Mouse (Mus musculus): Measurements from ENCODE around the gene Cpsf6.

- TF ChIP-seq POLR2A (IDR thresholded peaks at IDR 0.05; ENCODE audit: borderline replicate concordance, extremely low read depth, insufficient read depth, insufficient read length, poor library complexity, severe bottlenecking) (no peak), CTCF (IDR thresholded peaks at IDR 0.05; ENCODE audit: borderline replicate concordance, extremely low read depth, insufficient read depth, insufficient read length) (no peak)
Measured at GRCm38 (mm10) chr10:117337946-117338345, 41.9 kb downstream of the Cpsf6 start.
